In genomic region chr17:47508012-47508608, GRCm38 (mm10) we compare ENCODE assay signal across 8 mouse cellular contexts. TPM values are rescaled to one million over a fixed set of nuclear protein-coding genes. Genes with fewer than 3 reads are reported as not detected.
DNase-seq lines count a peak whose midpoint lies in the region; ATAC-seq and TF ChIP-seq lines count a peak whose summit lies in the region.

No protein-coding gene starts in this region.

- TF ChIP-seq EP300 in stomach, postnatal 0 days (optimal IDR thresholded peaks at IDR 0.05) = peak; percentile 93

- H3K27ac ChIP-seq in intestine, embryonic 16.5 days (ENCODE audit: low read length) = peak overlapping the region; percentile 96
- H3K27ac ChIP-seq in stomach, postnatal 0 days (replicated peaks) = peak overlapping the region; percentile 97

- intact Hi-C loops in left cerebral cortex, postnatal 25 days (cut with DNase I) = no loop called here

- H3K4me1 ChIP-seq in intestine, embryonic 16.5 days (ENCODE audit: control insufficient read depth, insufficient read depth, low read length) = peaks cover 55% of the 10 kb centered on the region
- H3K4me1 ChIP-seq in stomach, postnatal 0 days (replicated peaks; ENCODE audit: control insufficient read depth, insufficient read depth) = peaks cover 12% of the 10 kb centered on the region

- DNase-seq in cerebellum, adult 11-12 months = peak; percentile 42
- peak; percentile 78 for DNase-seq in brain, embryonic 14.5 days (ENCODE audit: low read depth)
- DNase-seq in gastrocnemius, postnatal 25 days = peak; percentile 95
- peak; percentile 89 to 94 for DNase-seq in left cerebral cortex, postnatal 25 days (ENCODE audit: low spot score in 2 of 2)
- DNase-seq in mesoderm, embryonic 11.5 days (ENCODE audit: low read depth, low spot score) = peak; percentile 61
- peak; percentile 96 for DNase-seq in stomach, postnatal 0 days (ENCODE audit: low spot score)

- no peak for TF ChIP-seq POLR2A in brain, embryonic 14.5 days (IDR thresholded peaks at IDR 0.05; ENCODE audit: borderline replicate concordance, extremely low read depth, insufficient read depth, insufficient read length, poor library complexity, severe bottlenecking)

- no peak for ATAC-seq in cerebellum, adult (ENCODE audit: insufficient number of reproducible peaks, low FRiP score, low TSS enrichment)
- peak; percentile 80 for ATAC-seq in intestine, embryonic 16.5 days
- peak; percentile 80 for ATAC-seq in stomach, postnatal 0 days (ENCODE audit: low FRiP score, low TSS enrichment)

- WGBS in intestine, embryonic 16.5 days = 8% methylated on average over 12 of the region's 12 CpGs
- WGBS in stomach, postnatal 0 days = 3% methylated on average over 12 of the region's 12 CpGs

- no peaks in the 10 kb centered on the region for H3K9me3 ChIP-seq in intestine, embryonic 16.5 days (ENCODE audit: control insufficient read depth, low read length)
- no peaks in the 10 kb centered on the region for H3K9me3 ChIP-seq in stomach, postnatal 0 days (ENCODE audit: control insufficient read depth, low read length)

- H3K27me3 ChIP-seq in intestine, embryonic 16.5 days (replicated peaks; ENCODE audit: control insufficient read depth, insufficient read depth, low read length) = no peaks in the 10 kb centered on the region
- no peaks in the 10 kb centered on the region for H3K27me3 ChIP-seq in stomach, postnatal 0 days (ENCODE audit: control insufficient read depth, insufficient read depth, low read length)

- no peaks in the 10 kb centered on the region for H3K36me3 ChIP-seq in intestine, embryonic 16.5 days (ENCODE audit: control insufficient read depth, insufficient read depth, low read length)
- H3K36me3 ChIP-seq in stomach, postnatal 0 days (ENCODE audit: control insufficient read depth, insufficient read depth, low read length) = no peaks in the 10 kb centered on the region

- H3K4me3 ChIP-seq in intestine, embryonic 16.5 days (ENCODE audit: low read length) = peak overlapping the region; percentile 38
- peak overlapping the region; percentile 23; the same call in 1 of the 2 replicates for H3K4me3 ChIP-seq in stomach, postnatal 0 days (ENCODE audit: low read depth, low read length)

- TF ChIP-seq CTCF in brain, embryonic 14.5 days (IDR thresholded peaks at IDR 0.05; ENCODE audit: borderline replicate concordance, extremely low read depth, insufficient read depth, insufficient read length) = no peak
- TF ChIP-seq CTCF in stomach, postnatal 0 days (IDR thresholded peaks at IDR 0.05; ENCODE audit: low read depth) = peak; percentile 28

- peak overlapping the region; percentile 69 for H3K4me2 ChIP-seq in intestine, embryonic 16.5 days (ENCODE audit: low read depth, low read length)
- H3K4me2 ChIP-seq in stomach, postnatal 0 days (replicated peaks; ENCODE audit: low read depth) = peak overlapping the region; percentile 57

- peak overlapping the region; percentile 50; the same call in 1 of the 2 replicates for H3K9ac ChIP-seq in intestine, embryonic 16.5 days (ENCODE audit: low read depth, low read length)
- H3K9ac ChIP-seq in stomach, postnatal 0 days (ENCODE audit: low read length) = peak overlapping the region; percentile 59

RNA-seq across cellular contexts. Expression of gene Ccnd3, which starts 3.3 kb away (rescaled TPM):
- polyA plus RNA-seq in brain, embryonic 14.5 days (2012; rRNA removed) = 59.7 and 68.5 TPM in 2 replicates
- 10 to 100 TPM; 31.4 to 44.8 TPM for total RNA-seq in gastrocnemius, postnatal 25 days (2021)
- 371 and 393 TPM in 2 replicates for polyA plus RNA-seq in intestine, embryonic 16.5 days (2015; fragmentation: Nextera tagmentation; extraction: Ambion mirVana)
- 10 to 100 TPM; 31.0 to 31.7 TPM for total RNA-seq in left cerebral cortex, postnatal 25 days (2021)
- 219 and 242 TPM in 2 replicates for polyA plus RNA-seq in stomach, postnatal 0 days (2015; fragmentation: Nextera tagmentation; extraction: Ambion mirVana)

RNA-seq across cellular contexts. Expression of gene Taf8, which starts 6.0 kb away (rescaled TPM):
- 34.2 and 44.1 TPM in 2 replicates for polyA plus RNA-seq in brain, embryonic 14.5 days (2012; rRNA removed)
- total RNA-seq in gastrocnemius, postnatal 25 days (2021) = 10 to 100 TPM in 1 of 2 experiments, 1 to 10 TPM in 1; 9.6 to 10.0 TPM
- 19.1 and 20.4 TPM in 2 replicates for polyA plus RNA-seq in intestine, embryonic 16.5 days (2015; fragmentation: Nextera tagmentation; extraction: Ambion mirVana)
- 10 to 100 TPM; 16.4 to 16.7 TPM for total RNA-seq in left cerebral cortex, postnatal 25 days (2021)
- 11.0 and 11.1 TPM in 2 replicates for polyA plus RNA-seq in stomach, postnatal 0 days (2015; fragmentation: Nextera tagmentation; extraction: Ambion mirVana)

Comparison
In these comparisons a context has a peak if more than half of its experiments do, and no peak if none do; other contexts are left out.
1. DNase-seq: peak in every context shown above with its lines; median percentile 96 in stomach, postnatal 0 days; 95 in gastrocnemius, postnatal 25 days; 92 in left cerebral cortex, postnatal 25 days; 78 in brain, embryonic 14.5 days; 61 in mesoderm, embryonic 11.5 days; 42 in cerebellum, adult 11-12 months.